24 mouse cellular contexts compared by ENCODE assay signal in the genomic region with DNA sequence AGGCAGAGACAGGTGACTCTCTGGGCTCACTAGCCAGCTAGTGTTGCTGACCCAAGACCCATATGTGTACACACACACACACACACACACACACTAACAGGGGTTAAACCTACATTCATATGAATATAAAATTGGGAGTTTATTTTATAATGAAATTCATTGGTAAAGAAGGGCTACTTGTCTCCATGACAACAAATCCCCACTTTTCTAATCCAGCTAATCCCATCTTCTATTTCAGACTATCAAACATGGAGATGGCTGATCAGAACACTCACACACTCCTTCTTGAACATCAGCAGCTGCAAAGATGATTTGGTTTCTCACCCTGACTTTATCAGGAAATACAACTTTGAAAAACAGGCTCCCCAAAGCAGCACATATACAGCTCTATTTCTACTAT.
"Had no signal": no experiment of that assay in that cellular context is flagged by ENCODE, and none has a peak within 500 bp of the region (broad histone marks: within the 10 kb centered on the region; RNA-seq: fewer than 3 reads in every experiment).

No protein-coding gene starts in this region.

- H3K4me2 ChIP-seq: heart, embryonic 11.5 days; heart, embryonic 13.5 days; heart, embryonic 15.5 days; hindbrain, embryonic 13.5 days; hindbrain, embryonic 15.5 days; kidney, embryonic 15.5 days; limb, embryonic 13.5 days; limb, embryonic 15.5 days had no signal

- H3K36me3 ChIP-seq: heart, embryonic 13.5 days; heart, embryonic 15.5 days; hindbrain, embryonic 13.5 days; hindbrain, embryonic 15.5 days; kidney, embryonic 15.5 days; limb, embryonic 13.5 days; limb, embryonic 15.5 days had no signal

- H3K9me3 ChIP-seq: heart, embryonic 13.5 days; heart, embryonic 15.5 days; hindbrain, embryonic 13.5 days; hindbrain, embryonic 15.5 days; kidney, embryonic 15.5 days; limb, embryonic 13.5 days; limb, embryonic 15.5 days had no signal

- ATAC-seq: hindbrain, postnatal 0 days had no signal

- H3K27me3 ChIP-seq: heart, embryonic 13.5 days; heart, embryonic 15.5 days; hindbrain, embryonic 13.5 days; hindbrain, embryonic 15.5 days; kidney, embryonic 15.5 days; limb, embryonic 13.5 days; limb, embryonic 15.5 days had no signal

- H3K27ac ChIP-seq: hindbrain, embryonic 13.5 days; hindbrain, embryonic 15.5 days; hindbrain, postnatal 0 days; kidney, embryonic 15.5 days; kidney, postnatal 0 days; limb, embryonic 13.5 days; limb, embryonic 15.5 days had no signal

- H3K9ac ChIP-seq: heart, embryonic 13.5 days; heart, embryonic 15.5 days; hindbrain, embryonic 13.5 days; hindbrain, embryonic 15.5 days; kidney, embryonic 15.5 days; limb, embryonic 13.5 days; limb, embryonic 15.5 days had no signal

- H3K4me3 ChIP-seq: heart, adult 2 months; heart, embryonic 13.5 days; heart, embryonic 15.5 days; hindbrain, embryonic 13.5 days; hindbrain, embryonic 15.5 days; kidney, embryonic 15.5 days; limb, embryonic 13.5 days; limb, embryonic 15.5 days had no signal

- DNase-seq: gastrocnemius, postnatal 14 days; gastrocnemius, postnatal 36 days; heart, adult 11 months; heart, adult 2 months; heart, postnatal 14 days; heart, postnatal 36 days; kidney, adult 11 months; kidney, adult 2 months; kidney, adult 9 months; kidney, postnatal 14 days; kidney, postnatal 36 days; layer of hippocampus, adult 9-11 months; layer of hippocampus, postnatal 36 days; left cerebral cortex, postnatal 4 days had no signal
